Mouse (Mus musculus): ENCODE results near the gene Vsig2.

DNA sequence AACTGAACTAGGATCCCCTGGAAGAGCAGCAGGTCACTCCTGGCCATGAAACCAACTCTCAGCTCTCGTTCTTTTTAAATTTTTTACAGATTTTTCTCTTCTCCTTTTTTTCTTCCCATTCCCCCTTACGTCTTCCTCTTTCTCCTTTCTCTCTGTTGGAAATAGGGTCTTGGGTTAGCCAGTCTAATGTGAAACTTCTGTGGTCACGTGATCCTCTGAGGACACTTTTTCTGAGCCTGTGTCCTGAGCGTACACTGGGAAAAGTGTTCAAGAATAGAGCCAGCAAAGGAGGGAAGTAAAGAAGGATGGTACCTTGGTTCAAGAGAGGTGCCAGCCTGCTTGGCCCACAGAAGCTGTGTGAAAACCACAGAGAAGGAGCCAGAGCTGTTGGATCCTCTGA is 51.3 kb downstream of the Vsig2 start:
- no peak for TF ChIP-seq MAFK (IDR thresholded peaks at IDR 0.05; ENCODE audit: insufficient read depth, low read depth, low read length)
- no peak for TF ChIP-seq ZC3H11A (IDR thresholded peaks at IDR 0.05; ENCODE audit: borderline replicate concordance, low read depth, low read length)
